Mouse (Mus musculus): ENCODE results near the gene Syndig1l. TPM values are rescaled to one million over a fixed set of nuclear protein-coding genes. Genes with fewer than 3 reads are reported as not detected.

Gene Syndig1l
- polyA plus RNA-seq, 1 experiment from 2014 or later, result 0.23 TPM

DNA sequence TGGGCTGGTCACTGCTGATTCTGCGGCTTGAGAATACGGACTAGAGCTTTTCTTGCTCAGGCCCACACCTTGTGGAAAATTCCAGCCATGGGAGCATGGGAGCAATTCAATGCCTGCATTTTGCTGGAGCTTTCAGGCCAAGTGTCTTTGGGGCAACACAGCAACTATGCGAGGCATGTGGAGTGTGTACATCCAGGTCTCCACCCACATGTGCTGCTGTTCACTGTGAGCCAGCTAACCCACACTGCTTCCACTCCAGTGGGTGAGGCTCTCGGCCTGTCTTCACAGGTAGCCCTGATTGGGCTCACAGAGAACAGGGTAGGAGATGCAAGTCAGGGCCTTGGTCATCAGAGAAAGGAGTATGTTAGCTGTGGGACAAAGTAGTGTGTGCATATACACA is 9.2 kb upstream of the Syndig1l start:
- Histone ChIP-seq H3K4me2 (no peak overlapping the region), H3K4me3 (replicated peaks) (no peak overlapping the region), H3K9me3 (no peaks in the 10 kb centered on the region), H3K27me3 (replicated peaks) (no peaks in the 10 kb centered on the region), H3K4me1 (no peaks in the 10 kb centered on the region), H3K36me3 (no peaks in the 10 kb centered on the region), H3K27ac (no peak overlapping the region), H3K9ac (no peak overlapping the region)
- no peak for ATAC-seq (ENCODE audit: insufficient read depth, low FRiP score, low read depth)
- 68% methylated on average over 4 of the region's 4 CpGs for WGBS

- no peak for ATAC-seq (ENCODE audit: insufficient read depth, low FRiP score, low read depth)
These were observed 8.3 kb upstream of the Syndig1l start for GRCm38 (mm10) chr12:84706886-84707285.

GRCm38 (mm10) chr12:84702586-84702985 is 4.0 kb upstream of the Syndig1l start:
- 0 out of 2 replicates have a peak, but pooled peaks cover 3% of the 10 kb centered on the region for H3K4me1 ChIP-seq
- no peaks in the 10 kb centered on the region for H3K36me3 ChIP-seq
- no peak for ATAC-seq (ENCODE audit: insufficient read depth, low FRiP score, low read depth)
- H3K27ac ChIP-seq, result no peak overlapping the region
- no peak overlapping the region for H3K4me2 ChIP-seq
- peaks cover 21% of the 10 kb centered on the region for H3K27me3 ChIP-seq (replicated peaks)
- no peak overlapping the region for H3K4me3 ChIP-seq (replicated peaks)
- H3K9me3 ChIP-seq, result no peaks in the 10 kb centered on the region
- H3K9ac ChIP-seq, result no peak overlapping the region
- 65% methylated on average over 7 of the region's 7 CpGs for WGBS

More at GRCm38 (mm10) chr12:84706886-84707285, 8.3 kb upstream of the Syndig1l start:
- no peaks in the 10 kb centered on the region for H3K4me1 ChIP-seq
- no peaks in the 10 kb centered on the region for H3K9me3 ChIP-seq
- no peak overlapping the region for H3K4me3 ChIP-seq (replicated peaks)
- no peak overlapping the region for H3K4me2 ChIP-seq
- WGBS, result 73% methylated on average over 4 of the region's 4 CpGs
- H3K9ac ChIP-seq, result no peak overlapping the region
- H3K27ac ChIP-seq, result no peak overlapping the region
- H3K27me3 ChIP-seq (replicated peaks), result peaks cover 5% of the 10 kb centered on the region; the same call in 1 of the 2 replicates
- no peaks in the 10 kb centered on the region for H3K36me3 ChIP-seq

GRCm38 (mm10) chr12:84692141-84692540 is 6.5 kb downstream of the Syndig1l start:
- no peaks in the 10 kb centered on the region for H3K36me3 ChIP-seq
- no peak overlapping the region for H3K27ac ChIP-seq
- WGBS, result 81% methylated on average over 6 of the region's 6 CpGs
- H3K4me1 ChIP-seq, result no peaks in the 10 kb centered on the region
- no peak for ATAC-seq (ENCODE audit: insufficient read depth, low FRiP score, low read depth)
- H3K4me3 ChIP-seq (replicated peaks), result no peak overlapping the region
- H3K27me3 ChIP-seq (replicated peaks), result peaks cover 2% of the 10 kb centered on the region; the same call in 1 of the 2 replicates
- no peak overlapping the region for H3K4me2 ChIP-seq
- H3K9ac ChIP-seq, result no peak overlapping the region
- no peaks in the 10 kb centered on the region for H3K9me3 ChIP-seq

GRCm38 (mm10) chr12:84691347-84691746 is 7.3 kb downstream of the Syndig1l start:
- Histone ChIP-seq H3K36me3 (no peaks in the 10 kb centered on the region), H3K9me3 (no peaks in the 10 kb centered on the region), H3K27ac (no peak overlapping the region), H3K4me1 (no peaks in the 10 kb centered on the region), H3K4me3 (replicated peaks) (no peak overlapping the region), H3K4me2 (no peak overlapping the region), H3K9ac (no peak overlapping the region), H3K27me3 (replicated peaks) (no peaks in the 10 kb centered on the region; the same call in 1 of the 2 replicates)
- ATAC-seq (ENCODE audit: insufficient read depth, low FRiP score, low read depth), result no peak

GRCm38 (mm10) chr12:84689051-84689450 is 9.6 kb downstream of the Syndig1l start:
- Histone ChIP-seq H3K27me3 (replicated peaks) (no peaks in the 10 kb centered on the region), H3K36me3 (no peaks in the 10 kb centered on the region), H3K4me2 (no peak overlapping the region), H3K9me3 (no peaks in the 10 kb centered on the region), H3K27ac (no peak overlapping the region), H3K4me3 (replicated peaks) (no peak overlapping the region), H3K4me1 (no peaks in the 10 kb centered on the region), H3K9ac (no peak overlapping the region)
- WGBS, result 75% methylated on average over 11 of the region's 11 CpGs
- ATAC-seq (ENCODE audit: insufficient read depth, low FRiP score, low read depth), result no peak

DNA sequence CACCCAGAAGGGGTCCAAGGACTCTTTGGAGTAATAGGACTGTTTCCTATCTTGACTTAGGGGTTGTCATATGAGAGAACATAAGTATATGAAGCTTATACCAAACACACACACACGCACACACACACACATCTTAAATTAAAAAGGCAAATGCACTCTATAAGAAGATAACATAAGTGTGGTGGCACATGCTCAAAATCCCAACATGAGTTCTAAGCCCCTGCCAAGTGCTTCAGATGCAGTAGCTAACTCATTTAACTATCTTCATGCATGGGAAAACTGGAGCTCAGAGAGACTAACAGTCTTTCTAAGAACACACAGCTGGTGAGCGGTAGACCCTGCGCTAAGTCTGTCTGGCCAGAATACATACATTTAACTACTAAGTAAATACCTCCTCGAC is 11.1 kb downstream of the Syndig1l start:
- no peaks in the 10 kb centered on the region for H3K27me3 ChIP-seq (replicated peaks)
- no peaks in the 10 kb centered on the region for H3K4me1 ChIP-seq
- no peak overlapping the region for H3K4me2 ChIP-seq
- no peak overlapping the region for H3K4me3 ChIP-seq (replicated peaks)
- no peaks in the 10 kb centered on the region for H3K36me3 ChIP-seq
- no peak overlapping the region for H3K27ac ChIP-seq
- 81% methylated on average over 4 of the region's 4 CpGs for WGBS
- no peaks in the 10 kb centered on the region for H3K9me3 ChIP-seq
- ATAC-seq (ENCODE audit: insufficient read depth, low FRiP score, low read depth), result no peak
- no peak overlapping the region for H3K9ac ChIP-seq

DNA sequence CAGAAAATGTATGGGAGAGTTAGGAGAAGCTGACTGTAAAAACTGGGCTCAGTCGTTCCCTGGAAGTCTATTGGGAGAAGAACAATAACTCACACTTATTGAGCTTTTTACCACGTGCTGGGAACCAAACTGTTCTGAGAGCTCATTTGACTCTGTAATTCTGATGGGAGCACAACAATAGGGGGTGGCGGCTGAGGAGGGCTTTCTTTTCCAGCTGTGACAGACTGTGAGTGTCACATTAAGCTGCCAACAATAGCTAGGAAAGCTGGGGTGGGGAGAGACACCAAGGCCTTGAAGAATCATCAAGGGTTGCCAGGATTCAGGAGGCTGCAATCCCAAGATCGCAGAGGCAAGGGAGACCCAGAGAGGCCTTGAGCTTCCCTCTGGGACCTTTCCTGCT is 12.5 kb downstream of the Syndig1l start:
- no peaks in the 10 kb centered on the region for H3K27me3 ChIP-seq (replicated peaks)
- no peaks in the 10 kb centered on the region for H3K9me3 ChIP-seq
- H3K27ac ChIP-seq, result no peak overlapping the region
- ATAC-seq (ENCODE audit: insufficient read depth, low FRiP score, low read depth), result no peak
- no peak overlapping the region for H3K4me2 ChIP-seq
- no peaks in the 10 kb centered on the region for H3K36me3 ChIP-seq
- no peaks in the 10 kb centered on the region for H3K4me1 ChIP-seq
- WGBS, result 50% methylated on average over 4 of the region's 4 CpGs
- no peak overlapping the region for H3K9ac ChIP-seq
- no peak overlapping the region for H3K4me3 ChIP-seq (replicated peaks)

- Histone ChIP-seq H3K27me3 (replicated peaks) (no peaks in the 10 kb centered on the region), H3K9me3 (no peaks in the 10 kb centered on the region), H3K9ac (no peak overlapping the region), H3K27ac (no peak overlapping the region), H3K36me3 (no peaks in the 10 kb centered on the region), H3K4me1 (no peaks in the 10 kb centered on the region), H3K4me2 (no peak overlapping the region), H3K4me3 (replicated peaks) (no peak overlapping the region)
- WGBS, result 60% methylated on average over 7 of the region's 7 CpGs
- ATAC-seq (ENCODE audit: insufficient read depth, low FRiP score, low read depth), result no peak
These were observed 14.1 kb downstream of the Syndig1l start for GRCm38 (mm10) chr12:84684569-84684968.

GRCm38 (mm10) chr12:84676011-84676410 is 22.6 kb downstream of the Syndig1l start:
- H3K4me3 ChIP-seq (replicated peaks), result no peak overlapping the region
- 79% methylated on average over 3 of the region's 3 CpGs for WGBS
- no peaks in the 10 kb centered on the region for H3K27me3 ChIP-seq (replicated peaks)
- H3K4me1 ChIP-seq, result no peaks in the 10 kb centered on the region
- H3K27ac ChIP-seq, result no peak overlapping the region
- no peak for ATAC-seq (ENCODE audit: insufficient read depth, low FRiP score, low read depth)
- no peak overlapping the region for H3K9ac ChIP-seq
- no peak overlapping the region for H3K4me2 ChIP-seq
- H3K9me3 ChIP-seq, result no peaks in the 10 kb centered on the region
- H3K36me3 ChIP-seq, result no peaks in the 10 kb centered on the region

DNA sequence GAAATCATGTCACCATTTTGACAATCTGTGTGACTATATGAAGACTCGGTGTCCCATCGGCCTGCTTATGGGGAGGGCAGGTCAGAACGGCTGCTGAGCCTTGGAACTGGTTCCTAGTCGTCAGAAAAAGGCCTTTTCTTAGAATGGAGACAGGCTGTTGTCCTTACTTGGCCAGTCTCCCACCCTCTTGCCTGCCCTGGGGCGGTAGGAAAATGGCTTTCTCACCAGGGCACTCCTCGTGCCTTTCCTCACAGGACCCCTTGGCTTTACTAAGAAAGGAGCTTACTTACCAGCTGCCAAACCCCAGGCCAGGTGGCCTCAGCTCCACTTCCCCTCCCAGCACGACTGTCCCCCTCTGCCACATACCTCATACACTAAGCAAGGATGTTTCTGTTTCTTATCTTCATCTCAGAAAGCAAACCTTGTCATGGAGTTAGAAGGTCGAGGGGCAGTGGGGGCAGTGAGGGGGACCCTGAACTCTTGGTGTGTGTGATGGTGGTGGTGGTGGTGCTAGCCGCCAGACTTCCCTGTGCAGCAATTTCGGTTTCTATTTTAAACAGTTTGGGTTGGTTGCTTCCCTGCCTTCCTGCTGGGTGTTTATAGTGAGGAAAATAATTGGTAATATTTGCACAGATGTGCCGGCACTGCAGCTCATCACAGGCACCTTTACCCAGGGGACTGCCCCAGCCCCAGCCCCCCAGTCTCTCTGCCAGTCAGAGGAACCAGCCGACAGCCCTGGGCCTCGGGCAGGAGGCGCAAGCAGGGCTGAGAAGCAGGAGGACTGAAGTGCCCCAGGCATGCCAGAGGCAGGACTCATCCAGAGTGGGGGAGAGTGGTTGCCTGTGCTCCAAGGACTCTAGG is 23.7 kb downstream of the Syndig1l start:
- H3K9me3 ChIP-seq, result no peaks in the 10 kb centered on the region
- H3K4me1 ChIP-seq, result no peaks in the 10 kb centered on the region
- H3K4me2 ChIP-seq, result no peak overlapping the region
- H3K27me3 ChIP-seq (replicated peaks), result no peaks in the 10 kb centered on the region
- H3K4me3 ChIP-seq (replicated peaks), result no peak overlapping the region
- H3K27ac ChIP-seq, result no peak overlapping the region
- no peak for ATAC-seq (ENCODE audit: insufficient read depth, low FRiP score, low read depth)
- H3K36me3 ChIP-seq, result no peaks in the 10 kb centered on the region
- 37% methylated on average over 14 of the region's 14 CpGs for WGBS
- no peak overlapping the region for H3K9ac ChIP-seq

GRCm38 (mm10) chr12:84671646-84672045 is 27.0 kb downstream of the Syndig1l start:
- ATAC-seq (ENCODE audit: insufficient read depth, low FRiP score, low read depth), result no peak
- no peak overlapping the region for H3K4me3 ChIP-seq (replicated peaks)
- no peaks in the 10 kb centered on the region for H3K36me3 ChIP-seq
- H3K4me1 ChIP-seq, result no peaks in the 10 kb centered on the region
- no peak overlapping the region for H3K27ac ChIP-seq
- H3K4me2 ChIP-seq, result no peak overlapping the region
- WGBS, result 24% methylated on average over 10 of the region's 10 CpGs
- H3K27me3 ChIP-seq (replicated peaks), result no peaks in the 10 kb centered on the region
- H3K9ac ChIP-seq, result no peak overlapping the region
- no peaks in the 10 kb centered on the region for H3K9me3 ChIP-seq
